Mouse (Mus musculus) adrenal gland, postnatal 25 days (tissue): ENCODE measurements around the gene Vmn1r199. TPM values are rescaled to one million over a fixed set of nuclear protein-coding genes. Genes with fewer than 3 reads are reported as not detected.
"Not testable (repeated sequence)": the region's sequence is repeated elsewhere in the genome, so short reads cannot be mapped to it uniquely, and the experiment has no call there.

ENCODE experiments used
- DNase-seq: peaks from one replicate; pipeline ENCODE4 v3.0.0; 2021; ENCODE audit warnings: mixed read lengths
- long read RNA-seq: library from polyadenylated mRNA; stranded (forward); transcript quantifications from one replicate; pipeline ENCODE4 v2.0.0, GENCODE M21; 2021
- total RNA-seq: library from RNA; stranded (reverse); gene quantifications from 2 replicates; pipeline ENCODE4 v1.2.3, GENCODE M21; 2021

Gene Vmn1r199
- not detected in 2 replicates for total RNA-seq
- long read RNA-seq: 0 reads

DNA sequence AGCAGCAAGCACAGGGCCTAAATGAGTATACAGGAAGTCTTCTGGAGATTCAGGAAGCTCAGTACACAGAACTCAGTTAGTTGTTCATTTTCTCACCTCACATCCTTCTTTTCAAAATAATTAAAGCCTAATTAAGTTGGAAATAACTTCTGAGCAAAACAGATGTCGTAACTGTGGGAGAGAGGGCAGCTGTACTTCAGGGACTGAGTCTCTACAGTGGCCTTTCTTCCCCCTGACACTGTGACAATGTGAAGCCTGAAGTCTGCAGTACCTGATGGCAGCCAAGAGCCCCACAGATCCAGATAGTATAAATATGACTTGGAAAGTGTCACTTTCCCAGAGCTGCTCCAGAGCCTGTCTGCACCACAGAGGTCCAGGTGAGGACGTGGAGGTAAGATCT lies at the start of gene Vmn1r199:
Vmn1r199 (plus strand) TSS at position 301 of the 400 bp plus-strand sequence.
- no peak for DNase-seq

GRCm38 (mm10) chr13:22333269-22333668 lies 46.3 kb upstream of the Vmn1r199 start:
- no peak for DNase-seq

GRCm38 (mm10) chr13:22335565-22335964 lies 44.1 kb upstream of the Vmn1r199 start:
- no peak for DNase-seq

- DNase-seq: no peak
Observed at GRCm38 (mm10) chr13:22350064-22350463, 29.6 kb upstream of the Vmn1r199 start, which contains the start of gene Vmn1r198. Vmn1r198 (plus strand) TSS chr13:22350364.

DNA sequence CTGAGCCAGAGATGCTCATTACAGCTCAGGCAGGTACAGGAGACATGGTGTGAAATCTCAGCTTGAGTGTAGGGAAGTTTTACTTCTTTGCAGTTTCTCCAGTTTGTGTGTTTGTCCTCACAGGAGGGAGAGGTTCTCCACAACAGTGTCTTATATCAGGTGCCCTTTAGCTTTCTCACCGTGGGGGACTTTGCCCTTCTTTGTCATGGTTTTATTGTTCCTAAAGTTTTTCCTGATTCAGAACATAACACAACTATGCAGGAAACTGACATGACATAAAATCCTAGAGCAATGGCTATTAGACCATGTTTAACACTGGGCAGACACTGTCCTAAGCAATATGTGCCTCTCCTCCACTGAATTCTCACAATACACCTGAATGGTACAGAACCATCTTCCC lies 28.8 kb upstream of the Vmn1r199 start:
- no peak for DNase-seq

GRCm38 (mm10) chr13:22381128-22381527 lies 1.5 kb downstream of the Vmn1r199 start:
- not testable (repeated sequence) for DNase-seq

- DNase-seq: no peak
Observed at GRCm38 (mm10) chr13:22383401-22383800, 3.8 kb downstream of the Vmn1r199 start.

DNA sequence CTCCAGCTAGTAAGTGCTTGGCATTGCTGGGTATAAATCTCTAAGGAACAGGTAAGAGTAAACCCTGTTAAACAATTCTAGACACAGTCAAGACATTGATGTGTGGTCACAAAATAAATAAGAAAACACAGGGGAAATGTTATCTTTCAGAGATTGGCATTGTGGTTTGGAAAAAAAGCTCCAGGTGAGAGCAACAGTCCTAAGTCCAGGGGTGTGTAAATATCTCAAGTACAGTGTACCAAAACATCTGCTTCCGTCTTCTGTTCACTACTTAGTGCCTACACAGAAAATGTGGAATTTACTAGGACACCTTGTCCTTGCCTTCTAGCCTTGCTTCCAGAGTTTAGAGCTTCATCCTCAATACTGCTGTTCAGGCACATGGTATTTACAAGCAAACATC lies 7.4 kb downstream of the Vmn1r199 start:
- no peak for DNase-seq

DNA sequence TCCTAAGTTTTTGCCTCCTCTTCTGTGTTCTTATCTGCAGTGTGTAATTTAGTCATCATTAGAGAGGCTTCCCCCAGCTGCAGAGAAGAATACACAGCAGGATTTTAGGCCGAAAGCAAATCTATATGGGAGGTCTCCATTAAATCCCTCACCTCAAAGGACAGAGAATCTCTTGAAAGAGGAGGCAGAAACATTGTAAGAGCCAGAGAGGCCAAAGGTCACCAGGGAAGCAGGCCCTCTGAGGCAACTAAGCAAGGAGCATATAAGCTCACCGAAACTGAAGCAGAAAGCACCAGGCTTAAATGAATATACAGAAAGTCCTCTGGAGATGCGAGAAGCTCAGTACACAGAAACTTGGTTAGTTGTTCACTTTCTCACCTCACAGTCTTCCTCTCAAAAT lies 10.5 kb downstream of the Vmn1r199 start, which contains the start of gene Vmn1r200:
Vmn1r200 (plus strand) TSS at position 301 of the 400 bp plus-strand sequence.
- DNase-seq: no peak

DNA sequence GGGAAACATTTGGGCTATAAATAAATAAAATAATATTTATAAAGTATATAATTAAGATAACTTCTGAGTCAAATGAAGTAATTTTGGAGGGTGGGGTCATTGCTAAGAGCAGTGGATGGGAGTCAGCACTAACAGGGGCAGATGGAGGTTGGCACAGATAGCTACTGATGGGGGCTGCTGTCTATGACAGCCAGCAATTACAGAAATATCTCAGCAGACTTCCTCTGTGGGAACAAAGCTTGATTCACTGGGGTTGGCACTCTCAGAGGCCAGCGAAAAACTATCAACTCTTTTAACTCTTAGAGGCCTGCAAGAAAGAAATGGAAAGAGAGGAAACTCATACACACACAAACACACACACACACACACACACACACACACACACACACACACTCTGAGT lies 23.4 kb downstream of the Vmn1r199 start:
- no peak for DNase-seq

Other genes starting within 250 kb of the Vmn1r199 start
- gene Vmn1r191, start 195.8 kb upstream of the Vmn1r199 start, total RNA-seq: not detected in 2 replicates
- gene Vmn1r192, start 188.7 kb upstream of the Vmn1r199 start, total RNA-seq: not detected in 2 replicates
- gene Vmn1r193, start 156.7 kb upstream of the Vmn1r199 start, total RNA-seq: not detected in 2 replicates
- gene Vmn1r194, start 135.6 kb upstream of the Vmn1r199 start, total RNA-seq: not detected in 2 replicates
- gene Vmn1r195, start 109.3 kb upstream of the Vmn1r199 start, total RNA-seq: not detected in 2 replicates
- gene Vmn1r196, start 89.9 kb upstream of the Vmn1r199 start, total RNA-seq: not detected in 2 replicates
- gene Vmn1r197, start 55.2 kb upstream of the Vmn1r199 start, total RNA-seq: not detected in 2 replicates
- gene Vmn1r198, start 29.5 kb upstream of the Vmn1r199 start, total RNA-seq: not detected in 2 replicates
- gene Vmn1r200, start 10.6 kb downstream of the Vmn1r199 start, total RNA-seq: not detected in 2 replicates
- not detected in 2 replicates for gene Vmn1r201, start 92.1 kb downstream of the Vmn1r199 start, total RNA-seq
- gene Vmn1r202, start 125.6 kb downstream of the Vmn1r199 start, total RNA-seq: 0.06 and 0.14 TPM in 2 replicates
- not detected in 2 replicates for gene Vmn1r203, start 138.3 kb downstream of the Vmn1r199 start, total RNA-seq
- gene Vmn1r204, start 173.4 kb downstream of the Vmn1r199 start, total RNA-seq: not detected in 2 replicates
- not detected in 2 replicates for gene Vmn1r205, start 213.2 kb downstream of the Vmn1r199 start, total RNA-seq
- gene Vmn1r206, start 244.4 kb downstream of the Vmn1r199 start, total RNA-seq: not detected in 2 replicates